Mouse (Mus musculus): ENCODE data around the gene Lmo7. TPM values are rescaled to one million over a fixed set of nuclear protein-coding genes. Genes with fewer than 3 reads are reported as not detected.

Gene Lmo7
- polyA plus RNA-seq, 1 experiment from 2014 or later, result 1.8 TPM

DNA sequence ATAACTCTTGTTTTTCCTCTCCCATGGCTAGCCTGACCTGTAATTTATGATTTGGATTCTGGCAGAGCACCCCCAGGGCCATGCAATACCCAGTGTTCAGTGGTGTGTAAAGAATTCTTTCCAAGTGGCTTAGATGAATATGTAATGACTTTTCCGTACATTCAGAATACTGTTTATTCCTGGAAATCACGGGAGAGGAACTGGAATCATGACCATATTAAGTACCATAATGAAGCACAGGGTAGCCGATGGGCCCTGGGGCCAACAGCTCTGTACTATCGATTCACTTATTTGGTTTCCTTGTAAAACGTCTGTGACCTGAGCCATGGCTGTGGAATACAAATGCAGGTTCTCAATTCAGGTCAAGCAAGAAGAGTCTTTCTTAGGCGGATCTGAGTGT lies 221.3 kb downstream of the Lmo7 start:
- WGBS, result 88% methylated on average over 6 of the region's 6 CpGs
- DNase-seq (ENCODE audit: low spot score), result no peak
- no peaks in the 10 kb centered on the region for H3K9me3 ChIP-seq (replicated peaks)
- H3K36me3 ChIP-seq, result no peaks in the 10 kb centered on the region
- no peak overlapping the region for H3K27ac ChIP-seq (replicated peaks)
- no peak overlapping the region for H3K4me3 ChIP-seq
- H3K27me3 ChIP-seq (ENCODE audit: low read depth, poor library complexity, severe bottlenecking), result no peaks in the 10 kb centered on the region
- H3K4me1 ChIP-seq, result no peaks in the 10 kb centered on the region

DNA sequence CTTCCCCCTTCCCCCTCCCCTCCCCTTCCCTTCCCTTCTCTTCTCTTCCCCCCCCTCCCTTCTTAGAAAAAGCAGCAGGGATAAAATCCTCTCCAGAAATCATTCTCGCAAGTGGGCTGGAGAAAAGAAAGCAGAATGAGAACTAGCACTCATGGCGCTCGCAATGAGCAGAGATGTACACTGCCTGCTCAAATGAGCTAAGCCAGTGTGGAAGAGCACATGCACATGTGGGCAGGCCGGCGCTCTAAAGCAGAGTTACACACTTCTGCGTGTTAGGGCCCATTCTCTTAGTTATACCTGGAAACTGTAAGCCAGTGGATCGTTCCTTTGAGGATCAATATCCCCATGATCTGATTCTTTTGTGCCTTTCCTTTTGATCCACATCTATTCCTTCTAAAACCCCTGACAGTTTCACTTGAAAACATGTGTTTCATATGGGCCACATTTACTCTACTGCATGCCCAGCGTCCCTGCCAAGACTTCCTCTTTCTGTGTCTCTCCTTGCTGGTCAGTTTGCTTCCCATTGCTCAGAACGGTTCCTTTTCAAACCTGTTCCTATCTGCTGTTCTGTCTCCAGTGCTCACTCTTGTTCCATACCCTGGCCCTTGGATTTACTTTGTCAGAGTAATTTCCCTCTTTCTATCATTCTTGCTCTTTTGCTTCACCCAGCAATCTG lies 224.2 kb downstream of the Lmo7 start:
- Histone ChIP-seq H3K27ac (replicated peaks) (no peak overlapping the region), H3K4me3 (no peak overlapping the region), H3K36me3 (no peaks in the 10 kb centered on the region), H3K27me3 (ENCODE audit: low read depth, poor library complexity, severe bottlenecking) (no peaks in the 10 kb centered on the region), H3K4me1 (no peaks in the 10 kb centered on the region), H3K9me3 (replicated peaks) (no peaks in the 10 kb centered on the region)
- no peak for DNase-seq (ENCODE audit: low spot score)
- WGBS, result 83% methylated on average over 9 of the region's 9 CpGs

DNA sequence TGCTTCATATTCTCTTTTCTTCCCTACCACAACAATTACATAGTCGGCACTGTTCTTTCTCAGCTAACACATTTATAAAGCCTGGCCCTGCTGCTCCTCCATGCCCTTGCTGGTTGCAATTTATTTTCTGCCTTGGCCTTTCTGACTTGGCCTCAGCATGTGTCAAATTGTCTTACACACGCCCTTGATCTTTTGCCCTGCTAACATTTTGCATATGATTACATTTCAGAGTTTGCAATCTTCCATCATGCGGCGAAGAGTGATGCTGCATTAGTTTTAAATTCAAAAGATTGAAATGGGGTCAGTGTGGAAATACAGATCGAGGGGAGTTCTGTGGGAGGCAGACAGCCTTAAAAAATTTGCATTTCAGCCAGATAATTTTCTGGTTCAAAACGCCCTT lies 234.6 kb downstream of the Lmo7 start:
- Histone ChIP-seq H3K27me3 (ENCODE audit: low read depth, poor library complexity, severe bottlenecking) (no peaks in the 10 kb centered on the region), H3K4me1 (no peaks in the 10 kb centered on the region), H3K4me3 (no peak overlapping the region), H3K36me3 (no peaks in the 10 kb centered on the region), H3K27ac (replicated peaks) (no peak overlapping the region), H3K9me3 (replicated peaks) (no peaks in the 10 kb centered on the region)
- no peak for DNase-seq (ENCODE audit: low spot score)
- WGBS, result 86% methylated on average over 6 of the region's 6 CpGs

DNA sequence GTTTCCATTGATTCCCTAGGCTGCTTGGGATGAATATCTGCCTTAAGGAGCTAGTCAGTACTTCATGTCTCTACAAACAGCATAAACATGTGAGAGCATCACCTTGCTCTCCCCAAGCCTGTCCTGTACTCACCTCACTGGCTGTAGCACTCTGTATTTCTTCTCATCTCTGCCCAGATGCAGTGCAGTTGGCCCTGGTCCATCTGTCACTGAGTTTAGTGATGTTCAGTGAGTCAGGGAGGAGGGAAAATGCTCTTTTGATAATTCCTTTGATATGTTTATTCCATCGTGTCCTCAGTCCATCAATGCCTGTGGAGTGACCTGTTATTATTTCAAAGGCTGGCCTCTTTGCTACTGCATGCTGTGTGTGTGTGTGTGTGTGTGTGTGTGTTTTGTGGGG lies 235.2 kb downstream of the Lmo7 start:
- Histone ChIP-seq H3K27ac (replicated peaks) (no peak overlapping the region), H3K27me3 (ENCODE audit: low read depth, poor library complexity, severe bottlenecking) (no peaks in the 10 kb centered on the region), H3K9me3 (replicated peaks) (no peaks in the 10 kb centered on the region), H3K4me1 (no peaks in the 10 kb centered on the region), H3K36me3 (no peaks in the 10 kb centered on the region), H3K4me3 (no peak overlapping the region)
- DNase-seq (ENCODE audit: low spot score), result no peak
- WGBS, result 77% methylated on average over 1 of the region's 1 CpGs

DNA sequence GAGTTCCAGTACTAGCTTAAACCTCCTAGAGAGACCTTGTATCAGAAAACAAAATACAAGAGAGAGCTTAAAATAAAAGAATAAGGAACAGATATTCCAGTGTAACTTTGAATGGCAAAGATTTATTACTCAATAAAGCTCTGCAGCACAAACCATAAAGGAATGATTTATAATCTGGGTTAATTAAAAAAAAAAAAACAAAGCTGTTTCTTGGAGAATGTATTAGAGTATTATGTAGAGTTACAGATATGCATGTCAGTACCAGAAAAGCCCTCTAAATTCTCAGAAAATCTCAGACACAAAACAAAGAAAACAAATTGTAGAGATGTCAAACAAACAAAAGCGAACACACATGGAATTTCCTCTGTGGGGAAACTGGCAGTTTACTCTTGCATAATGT lies 243.0 kb downstream of the Lmo7 start:
- Histone ChIP-seq H3K9me3 (replicated peaks) (no peaks in the 10 kb centered on the region), H3K36me3 (no peaks in the 10 kb centered on the region), H3K27me3 (ENCODE audit: low read depth, poor library complexity, severe bottlenecking) (no peaks in the 10 kb centered on the region), H3K27ac (replicated peaks) (no peak overlapping the region), H3K4me3 (no peak overlapping the region), H3K4me1 (no peaks in the 10 kb centered on the region)
- WGBS, result 75% methylated on average over 1 of the region's 1 CpGs
- no peak for DNase-seq (ENCODE audit: low spot score)

DNA sequence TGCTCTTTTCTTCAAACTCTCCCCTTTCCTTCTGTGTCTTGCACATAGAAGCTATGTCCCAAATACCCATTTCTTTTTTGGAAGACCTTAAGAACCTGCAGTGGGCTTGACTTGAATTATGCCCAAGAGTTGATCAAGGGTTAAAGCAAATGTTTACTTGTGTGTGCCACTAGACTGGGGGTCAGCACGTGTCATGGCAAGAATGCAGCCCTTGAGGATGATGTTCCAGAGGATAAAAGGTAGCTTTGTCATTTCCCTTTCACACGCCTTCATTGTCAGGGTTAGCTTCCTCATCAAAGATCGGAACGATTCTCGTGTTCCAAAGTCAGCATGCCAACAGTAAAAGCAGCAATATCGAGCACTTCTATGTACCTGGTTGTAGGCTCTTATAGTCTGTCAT lies 243.4 kb downstream of the Lmo7 start:
- Histone ChIP-seq H3K36me3 (no peaks in the 10 kb centered on the region), H3K9me3 (replicated peaks) (no peaks in the 10 kb centered on the region), H3K27me3 (ENCODE audit: low read depth, poor library complexity, severe bottlenecking) (no peaks in the 10 kb centered on the region), H3K4me1 (no peaks in the 10 kb centered on the region), H3K27ac (replicated peaks) (no peak overlapping the region), H3K4me3 (no peak overlapping the region)
- WGBS, result 57% methylated on average over 6 of the region's 6 CpGs
- DNase-seq (ENCODE audit: low spot score), result no peak

DNA sequence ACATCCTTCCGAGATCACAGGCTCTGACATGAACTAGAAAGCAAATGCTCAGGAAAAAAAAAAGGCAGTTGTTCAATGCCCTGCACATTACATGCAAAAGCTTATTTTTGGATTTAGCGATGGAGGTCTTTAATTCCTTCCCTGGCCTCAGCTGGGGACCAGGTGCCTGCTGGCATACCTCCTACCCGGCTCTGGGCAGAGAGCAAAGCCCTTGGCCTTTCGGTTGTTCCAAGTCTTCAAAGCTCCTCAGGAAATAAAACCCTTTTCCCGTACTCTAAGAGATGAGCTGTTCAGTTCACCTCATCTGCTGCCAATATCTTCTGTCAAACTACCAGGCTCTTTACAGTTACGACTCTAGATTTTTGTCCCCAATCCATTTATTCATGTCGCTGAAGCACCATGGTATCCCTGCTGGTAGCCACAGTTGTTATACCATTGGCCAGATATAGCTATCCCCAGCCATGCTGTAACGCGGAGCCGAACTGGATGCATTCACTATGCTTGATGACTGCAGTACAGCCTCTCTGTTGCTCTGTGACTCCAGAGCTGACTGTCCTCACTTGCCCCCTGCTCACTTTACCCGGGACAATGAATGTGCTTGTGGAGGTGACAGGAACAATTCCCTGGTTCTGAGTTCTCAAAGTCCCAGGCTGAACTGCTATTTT lies 246.4 kb downstream of the Lmo7 start:
- Histone ChIP-seq H3K27ac (replicated peaks) (no peak overlapping the region), H3K4me1 (no peaks in the 10 kb centered on the region), H3K36me3 (no peaks in the 10 kb centered on the region), H3K9me3 (replicated peaks) (no peaks in the 10 kb centered on the region), H3K4me3 (no peak overlapping the region), H3K27me3 (ENCODE audit: low read depth, poor library complexity, severe bottlenecking) (no peaks in the 10 kb centered on the region)
- WGBS, result 90% methylated on average over 11 of the region's 11 CpGs
- DNase-seq (ENCODE audit: low spot score), result no peak

Other genes with a start within 250 kb of the Lmo7 start
- gene Tbc1d4, start 120.8 kb upstream of the Lmo7 start, polyA plus RNA-seq (2016; fragmentation: Nextera tagmentation; extraction: Ambion mirVana), result 4.8 and 4.9 TPM in 2 replicates
- 113 TPM in 2 replicates for gene Commd6, start 89.3 kb upstream of the Lmo7 start, polyA plus RNA-seq (2016; fragmentation: Nextera tagmentation; extraction: Ambion mirVana)
- gene Uchl3, start 76.0 kb upstream of the Lmo7 start, polyA plus RNA-seq (2016; fragmentation: Nextera tagmentation; extraction: Ambion mirVana), result 158 and 170 TPM in 2 replicates
- 1.1 TPM in 1 of 2 replicates, not detected in the other for gene Gm9922, start 143 bp upstream of the Lmo7 start, polyA plus RNA-seq (2016; fragmentation: Nextera tagmentation; extraction: Ambion mirVana)

Data from midbrain, embryonic 10.5 days (tissue).